Mouse (Mus musculus): Measurements from ENCODE around the gene B4galt3. TPM values are rescaled to one million over a fixed set of nuclear protein-coding genes. Genes with fewer than 3 reads are reported as not detected.

B4galt3 gene
- total RNA-seq, 2 experiments from 2014 or later = 14.7 to 24.7 TPM

Other genes starting within 250 kb of the B4galt3 start
- gene Fcgr3, start 205.4 kb upstream of the B4galt3 start, total RNA-seq (2014; fragmentation: Nextera tagmentation) = 274 and 310 TPM in 2 replicates
- gene Fcgr3, start 205.4 kb upstream of the B4galt3 start, total RNA-seq (2017) = 498 and 520 TPM in 2 replicates
- 1.7 and 3.8 TPM in 2 replicates for gene Cfap126, start 156.4 kb upstream of the B4galt3 start, total RNA-seq (2014; fragmentation: Nextera tagmentation)
- 0.47 and 1.5 TPM in 2 replicates for gene Cfap126, start 156.4 kb upstream of the B4galt3 start, total RNA-seq (2017)
- gene Sdhc, start 119.7 kb upstream of the B4galt3 start, total RNA-seq (2014; fragmentation: Nextera tagmentation) = 119 and 151 TPM in 2 replicates
- gene Sdhc, start 119.7 kb upstream of the B4galt3 start, total RNA-seq (2017) = 110 and 112 TPM in 2 replicates
- gene Mpz, start 119.6 kb upstream of the B4galt3 start, total RNA-seq (2014; fragmentation: Nextera tagmentation) = 2.0 TPM in 1 of 2 replicates, not detected in the other
- gene Mpz, start 119.6 kb upstream of the B4galt3 start, total RNA-seq (2017) = not detected in 2 replicates
- gene Pcp4l1, start 74.1 kb upstream of the B4galt3 start, total RNA-seq (2014; fragmentation: Nextera tagmentation) = 11.7 and 11.8 TPM in 2 replicates
- 13.7 TPM in 2 replicates for gene Pcp4l1, start 74.1 kb upstream of the B4galt3 start, total RNA-seq (2017)
- not detected in 2 replicates for gene Nr1i3, start 56.4 kb upstream of the B4galt3 start, total RNA-seq (2014; fragmentation: Nextera tagmentation)
- gene Nr1i3, start 56.4 kb upstream of the B4galt3 start, total RNA-seq (2017) = 0.10 and 0.17 TPM in 2 replicates
- gene Tomm40l, start 47.8 kb upstream of the B4galt3 start, total RNA-seq (2014; fragmentation: Nextera tagmentation) = 30.1 and 30.3 TPM in 2 replicates
- gene Tomm40l, start 47.8 kb upstream of the B4galt3 start, total RNA-seq (2017) = 20.7 and 21.2 TPM in 2 replicates
- gene Apoa2, start 45.3 kb upstream of the B4galt3 start, total RNA-seq (2014; fragmentation: Nextera tagmentation) = 4.5 and 6.9 TPM in 2 replicates
- 3.7 and 8.0 TPM in 2 replicates for gene Apoa2, start 45.3 kb upstream of the B4galt3 start, total RNA-seq (2017)
- 327 and 359 TPM in 2 replicates for gene Fcer1g, start 36.0 kb upstream of the B4galt3 start, total RNA-seq (2014; fragmentation: Nextera tagmentation)
- gene Fcer1g, start 36.0 kb upstream of the B4galt3 start, total RNA-seq (2017) = 143 and 171 TPM in 2 replicates
- gene Adamts4, start 19.9 kb upstream of the B4galt3 start, total RNA-seq (2014; fragmentation: Nextera tagmentation) = not detected in 2 replicates
- not detected in 2 replicates for gene Adamts4, start 19.9 kb upstream of the B4galt3 start, total RNA-seq (2017)
- gene Ndufs2, start 18.9 kb upstream of the B4galt3 start, total RNA-seq (2014; fragmentation: Nextera tagmentation) = 270 and 271 TPM in 2 replicates
- gene Ndufs2, start 18.9 kb upstream of the B4galt3 start, total RNA-seq (2017) = 358 and 391 TPM in 2 replicates
- 22.5 and 37.6 TPM in 2 replicates for gene Ppox, start 10.9 kb downstream of the B4galt3 start, total RNA-seq (2014; fragmentation: Nextera tagmentation)
- 16.8 and 25.3 TPM in 2 replicates for gene Ppox, start 10.9 kb downstream of the B4galt3 start, total RNA-seq (2017)
- 34.7 and 37.6 TPM in 2 replicates for gene Usp21, start 17.7 kb downstream of the B4galt3 start, total RNA-seq (2014; fragmentation: Nextera tagmentation)
- 20.0 and 22.8 TPM in 2 replicates for gene Usp21, start 17.7 kb downstream of the B4galt3 start, total RNA-seq (2017)
- gene Ufc1, start 24.7 kb downstream of the B4galt3 start, total RNA-seq (2014; fragmentation: Nextera tagmentation) = 142 and 143 TPM in 2 replicates
- 108 and 113 TPM in 2 replicates for gene Ufc1, start 24.7 kb downstream of the B4galt3 start, total RNA-seq (2017)
- 16.4 and 17.1 TPM in 2 replicates for gene Dedd, start 58.8 kb downstream of the B4galt3 start, total RNA-seq (2014; fragmentation: Nextera tagmentation)
- 12.9 and 16.8 TPM in 2 replicates for gene Dedd, start 58.8 kb downstream of the B4galt3 start, total RNA-seq (2017)
- gene Nit1, start 75.3 kb downstream of the B4galt3 start, total RNA-seq (2014; fragmentation: Nextera tagmentation) = 28.1 and 30.3 TPM in 2 replicates
- 24.6 and 33.8 TPM in 2 replicates for gene Nit1, start 75.3 kb downstream of the B4galt3 start, total RNA-seq (2017)
- gene Pfdn2, start 75.3 kb downstream of the B4galt3 start, total RNA-seq (2014; fragmentation: Nextera tagmentation) = 35.6 and 62.6 TPM in 2 replicates
- gene Pfdn2, start 75.3 kb downstream of the B4galt3 start, total RNA-seq (2017) = 15.2 and 28.0 TPM in 2 replicates
- not detected in 2 replicates for gene Klhdc9, start 90.5 kb downstream of the B4galt3 start, total RNA-seq (2014; fragmentation: Nextera tagmentation)
- 0.52 and 0.77 TPM in 2 replicates for gene Klhdc9, start 90.5 kb downstream of the B4galt3 start, total RNA-seq (2017)
- gene Nectin4, start 99.8 kb downstream of the B4galt3 start, total RNA-seq (2014; fragmentation: Nextera tagmentation) = 1.5 and 2.4 TPM in 2 replicates
- 0.99 and 1.6 TPM in 2 replicates for gene Nectin4, start 99.8 kb downstream of the B4galt3 start, total RNA-seq (2017)
- gene Arhgap30, start 118.6 kb downstream of the B4galt3 start, total RNA-seq (2014; fragmentation: Nextera tagmentation) = 47.2 and 53.5 TPM in 2 replicates
- 63.0 and 67.1 TPM in 2 replicates for gene Arhgap30, start 118.6 kb downstream of the B4galt3 start, total RNA-seq (2017)
- gene Usf1, start 141.0 kb downstream of the B4galt3 start, total RNA-seq (2014; fragmentation: Nextera tagmentation) = 51.3 and 64.2 TPM in 2 replicates
- 71.0 and 71.5 TPM in 2 replicates for gene Usf1, start 141.0 kb downstream of the B4galt3 start, total RNA-seq (2017)
- gene Tstd1, start 148.5 kb downstream of the B4galt3 start, total RNA-seq (2014; fragmentation: Nextera tagmentation) = 10.1 and 14.9 TPM in 2 replicates
- 3.7 TPM in 1 of 2 replicates, not detected in the other for gene Tstd1, start 148.5 kb downstream of the B4galt3 start, total RNA-seq (2017)
- not detected in 2 replicates for gene F11r, start 167.2 kb downstream of the B4galt3 start, total RNA-seq (2014; fragmentation: Nextera tagmentation)
- gene F11r, start 167.2 kb downstream of the B4galt3 start, total RNA-seq (2017) = 5.8 TPM in 1 of 2 replicates, not detected in the other
- 3.2 and 4.7 TPM in 2 replicates for gene Alyref2, start 233.2 kb downstream of the B4galt3 start, total RNA-seq (2014; fragmentation: Nextera tagmentation)
- gene Alyref2, start 233.2 kb downstream of the B4galt3 start, total RNA-seq (2017) = 6.4 and 13.2 TPM in 2 replicates

Measured in granulocyte monocyte progenitor cell, adult 5-6 weeks (primary cell).